Mouse (Mus musculus): ENCODE measurements around the gene Fbxw15.
"Not testable (repeated sequence)": the region's sequence is repeated elsewhere in the genome, so short reads cannot be mapped to it uniquely, and the experiment has no call there.

Gene Fbxw15

GRCm38 (mm10) chr9:109568162-109568561 is at the start of gene Fbxw15:
Gene Fbxw15, minus strand, starts transcription at chr9:109568262.
- not testable (repeated sequence) for DNase-seq

- not testable (repeated sequence) for DNase-seq
Measured at GRCm38 (mm10) chr9:109606837-109607236, 38.8 kb upstream of the Fbxw15 start.

- not testable (repeated sequence) for DNase-seq
Measured at GRCm38 (mm10) chr9:109602128-109602527, 34.1 kb upstream of the Fbxw15 start.

- no peak for DNase-seq
Measured at GRCm38 (mm10) chr9:109597226-109597625, 29.2 kb upstream of the Fbxw15 start.

GRCm38 (mm10) chr9:109594866-109595265 is 26.8 kb upstream of the Fbxw15 start:
- DNase-seq = no peak

GRCm38 (mm10) chr9:109565546-109565945 is 2.5 kb downstream of the Fbxw15 start:
- DNase-seq = no peak

GRCm38 (mm10) chr9:109562106-109562505 is 6.0 kb downstream of the Fbxw15 start:
- not testable (repeated sequence) for DNase-seq

- no peak for DNase-seq
Measured at GRCm38 (mm10) chr9:109552483-109552882, 15.6 kb downstream of the Fbxw15 start.

- not testable (repeated sequence) for DNase-seq
Measured at GRCm38 (mm10) chr9:109549666-109550065, 18.4 kb downstream of the Fbxw15 start.

- DNase-seq = no peak
Measured at GRCm38 (mm10) chr9:109523385-109524064, 44.5 kb downstream of the Fbxw15 start.
